Mouse (Mus musculus): ENCODE measurements around the gene Ric8a.

Ric8a gene

GRCm38 (mm10) chr7:140856785-140857549 lies at the start of gene Ric8a:
Gene Ric8a, plus strand, starts transcription at chr7:140856957.
- peak; percentile 92 for DNase-seq

- no peak for DNase-seq
These were observed 46.3 kb upstream of the Ric8a start for GRCm38 (mm10) chr7:140810496-140810895.

- no peak for DNase-seq
These were observed 45.0 kb upstream of the Ric8a start for GRCm38 (mm10) chr7:140811714-140812113.

GRCm38 (mm10) chr7:140812850-140813249 lies 43.9 kb upstream of the Ric8a start:
- DNase-seq: no peak

- DNase-seq: no peak
These were observed 36.6 kb upstream of the Ric8a start for GRCm38 (mm10) chr7:140820173-140820572.

GRCm38 (mm10) chr7:140821305-140821652 lies 35.5 kb upstream of the Ric8a start:
- DNase-seq: no peak

- peak; percentile 76 for DNase-seq
These were observed 35.0 kb upstream of the Ric8a start, which contains the start of gene Zfp941 for GRCm38 (mm10) chr7:140821653-140822329. Gene Zfp941, minus strand, starts transcription at chr7:140822178.

GRCm38 (mm10) chr7:140822731-140823130 lies 34.0 kb upstream of the Ric8a start:
- DNase-seq: no peak

- DNase-seq: peak; percentile 91
These were observed 28.4 kb upstream of the Ric8a start for GRCm38 (mm10) chr7:140828171-140828881.

GRCm38 (mm10) chr7:140831447-140831846 lies 25.3 kb upstream of the Ric8a start:
- DNase-seq: peak; percentile 20

GRCm38 (mm10) chr7:140833341-140833740 lies 23.4 kb upstream of the Ric8a start:
- DNase-seq: no peak

GRCm38 (mm10) chr7:140834968-140835757 lies 21.6 kb upstream of the Ric8a start, which contains the start of gene Urah:
Gene Urah, plus strand, starts transcription at chr7:140835018.
- peak; percentile 68 for DNase-seq

GRCm38 (mm10) chr7:140835758-140836087 lies 21.0 kb upstream of the Ric8a start:
- DNase-seq: no peak

GRCm38 (mm10) chr7:140836243-140837115 lies 20.3 kb upstream of the Ric8a start:
- DNase-seq: no peak

GRCm38 (mm10) chr7:140839556-140839955 lies 17.2 kb upstream of the Ric8a start:
- DNase-seq: no peak

GRCm38 (mm10) chr7:140840750-140841735 lies 15.7 kb upstream of the Ric8a start:
- DNase-seq: no peak

GRCm38 (mm10) chr7:140843806-140844205 lies 13.0 kb upstream of the Ric8a start:
- DNase-seq: no peak

GRCm38 (mm10) chr7:140844905-140845665 lies 11.7 kb upstream of the Ric8a start, which contains the start of gene Scgb1c1:
Gene Scgb1c1, plus strand, starts transcription at chr7:140845547.
- DNase-seq: peak; percentile 90

- DNase-seq: no peak
These were observed 11.1 kb upstream of the Ric8a start for GRCm38 (mm10) chr7:140845683-140846082.

- DNase-seq: no peak
These were observed 10.1 kb upstream of the Ric8a start for GRCm38 (mm10) chr7:140846676-140847075.

Measured in kidney, adult 9 months (tissue).